Mouse (Mus musculus) neutrophil, adult 59 days (primary cell): Measurements from ENCODE around the gene Vmn2r82. TPM values are rescaled to one million over a fixed set of nuclear protein-coding genes. Genes with fewer than 3 reads are reported as not detected.

ENCODE experiments used
- total RNA-seq, 2 experiments: library from RNA; stranded (reverse); gene quantifications; 1 replicate in 1 of 2; 2 replicates in 1 of 2; pipeline ENCODE4 v1.2.4; 2023

The Vmn2r82 gene
- not detected for total RNA-seq

GRCm38 (mm10) chr10:79356220-79356619 lies at the start of gene Vmn2r82:
Gene Vmn2r82 (plus strand): TSS chr10:79356520.

Other genes starting within 250 kb of the Vmn2r82 start
- gene Vmn2r80, start 207.8 kb upstream of the Vmn2r82 start, total RNA-seq: not detected
- gene Vmn2r81, start 108.8 kb upstream of the Vmn2r82 start, total RNA-seq: not detected
- gene Vmn2r83, start 112.2 kb downstream of the Vmn2r82 start, total RNA-seq: not detected
- gene Plpp2, start 177.3 kb downstream of the Vmn2r82 start, total RNA-seq: 1 to 10 TPM; 3.7 to 5.2 TPM
- 1 to 10 TPM; 9.0 to 9.9 TPM for gene Mier2, start 198.7 kb downstream of the Vmn2r82 start, total RNA-seq
- gene Theg, start 230.8 kb downstream of the Vmn2r82 start, total RNA-seq: not detected